Mouse (Mus musculus): ENCODE measurements around the gene 1700029F12Rik.

- TF ChIP-seq USF1 (IDR thresholded peaks at IDR 0.05; ENCODE audit: low read depth, low read length) (no peak), EP300 (IDR thresholded peaks at IDR 0.05; ENCODE audit: low read length) (no peak), NELFE (IDR thresholded peaks at IDR 0.05; ENCODE audit: low read depth, low read length) (no peak), CTCF (conservative IDR thresholded peaks at IDR 0.05 in 1 of 2, IDR thresholded peaks at IDR 0.05 in 1 of 2; ENCODE audit: low read depth in 2 of 2, low read length in 2 of 2) (no peak), POLR2A (IDR thresholded peaks at IDR 0.05; ENCODE audit: low read depth, low read length) (no peak), TCF12 (IDR thresholded peaks at IDR 0.05; ENCODE audit: low read depth, low read length) (no peak)
These were observed 33.5 kb upstream of the 1700029F12Rik start for GRCm38 (mm10) chr13:97067691-97068090.

All from CH12.LX (cell line).